Mouse (Mus musculus) brown adipose tissue, adult 24 weeks (tissue): Measurements from ENCODE around the gene Il12rb2. TPM values are rescaled to one million over a fixed set of nuclear protein-coding genes. Genes with fewer than 3 reads are reported as not detected.
A peak's percentile ranks its signal among the peaks of the same experiment; 100 is the strongest.

ENCODE experiments used
- H3K27ac ChIP-seq: fragments of 200-500 bp; replicated peaks from 2 replicates; pipeline ENCODE4 v1.5.1; 2012; ENCODE audit warnings: low read depth, mild to moderate bottlenecking, low read length
- H3K4me1 ChIP-seq: fragments of 200-500 bp; 2 replicates; pipeline ENCODE4 v1.6.1; 2012; ENCODE audit warnings: low read length, mixed read lengths; ENCODE audit not compliant: control insufficient read depth, insufficient read depth, insufficient read length
- H3K4me3 ChIP-seq: fragments of 200-500 bp; 2 replicates; pipeline ENCODE4 v1.5.1; 2012; ENCODE audit warnings: low read depth, mild to moderate bottlenecking, low read length, moderate library complexity; ENCODE audit not compliant: insufficient read depth
- polyA plus RNA-seq: library from polyadenylated mRNA; stranded (reverse); fragments of >200 nt; gene quantifications from 2 replicates; pipeline ENCODE4 v1.2.4, GENCODE M21; 2012; ENCODE audit not compliant: missing spikeins, insufficient read depth, insufficient read length

The Il12rb2 gene
- polyA plus RNA-seq, 1 experiment, result not detected

DNA sequence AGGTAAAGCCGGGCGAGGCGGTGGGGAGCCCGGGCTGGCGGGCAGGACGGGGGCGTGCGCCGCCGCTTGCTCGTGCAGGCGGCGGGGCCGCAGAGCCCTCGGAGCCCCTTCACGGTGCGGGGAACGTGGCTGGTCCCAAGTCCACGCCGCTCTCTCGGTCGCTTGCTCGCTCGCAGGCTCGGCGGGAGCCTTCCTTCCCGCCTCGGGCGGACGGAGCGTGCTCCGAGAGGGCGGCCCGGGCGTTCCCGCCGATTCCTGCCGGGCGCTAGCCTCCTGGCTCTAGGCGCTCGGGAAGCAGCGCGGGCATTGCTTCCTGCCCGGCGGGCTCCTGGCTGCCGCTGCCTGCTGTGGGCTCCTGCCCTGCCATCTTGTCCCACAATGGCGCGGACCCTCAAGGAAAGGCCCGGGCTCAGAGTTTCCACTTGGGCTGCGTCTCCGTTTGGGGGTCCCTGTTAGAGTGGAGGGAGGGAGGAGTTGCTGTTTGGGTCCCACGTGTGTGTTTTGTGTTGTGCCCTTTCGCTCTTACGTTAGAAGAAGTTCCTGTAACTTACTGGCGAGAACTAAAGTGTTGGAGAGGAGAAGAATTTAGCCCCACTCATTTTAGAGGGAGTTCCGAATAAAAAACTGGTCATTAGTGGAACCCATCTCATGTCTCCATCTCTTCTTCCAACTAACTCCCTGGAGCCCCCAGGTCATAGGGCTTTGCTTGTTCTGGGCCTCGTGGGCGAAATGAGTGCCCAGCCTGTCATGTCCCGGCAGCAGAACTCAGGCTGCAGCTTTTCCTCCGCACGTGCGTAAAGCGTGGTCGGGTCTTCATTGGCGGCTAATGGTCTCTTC lies 108.4 kb downstream of the Il12rb2 start:
- H3K4me1 ChIP-seq, result no peaks in the 10 kb centered on the region; the same call in 1 of the 2 replicates
- H3K27ac ChIP-seq, result peak overlapping the region; percentile 73
- H3K4me3 ChIP-seq, result peak overlapping the region; percentile 93

DNA sequence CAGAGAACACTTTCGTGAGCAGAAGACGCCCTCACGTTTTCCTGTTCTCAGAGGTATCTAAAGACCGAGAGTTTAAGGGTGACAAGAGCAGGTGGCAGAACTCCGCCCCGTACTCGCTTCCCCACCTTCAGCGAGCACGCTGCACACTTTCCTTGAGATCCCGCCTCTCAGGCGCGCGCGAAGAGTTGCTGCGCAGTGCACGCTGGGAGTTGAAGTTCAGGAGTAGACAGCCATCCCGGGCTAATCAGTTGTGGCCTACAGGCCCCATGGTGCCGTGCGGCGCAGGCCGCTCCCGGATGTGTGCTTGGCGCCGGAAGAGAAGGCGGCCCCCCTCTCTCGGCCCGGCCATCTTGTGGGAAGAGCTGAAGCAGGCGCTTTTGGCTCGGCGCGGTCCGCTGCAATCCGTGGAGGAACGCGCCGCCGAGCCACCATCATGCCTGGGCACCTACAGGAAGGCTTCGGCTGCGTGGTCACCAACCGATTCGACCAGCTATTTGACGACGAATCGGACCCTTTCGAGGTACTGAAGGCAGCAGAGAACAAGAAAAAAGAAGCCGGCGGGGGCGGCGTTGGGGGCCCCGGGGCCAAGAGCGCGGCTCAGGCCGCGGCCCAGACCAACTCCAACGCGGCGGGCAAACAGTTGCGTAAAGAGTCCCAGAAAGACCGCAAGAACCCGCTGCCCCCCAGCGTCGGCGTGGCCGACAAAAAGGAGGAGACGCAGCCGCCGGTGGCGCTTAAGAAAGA lies 109.2 kb downstream of the Il12rb2 start:
- H3K4me3 ChIP-seq, result peak overlapping the region; percentile 93
- H3K4me1 ChIP-seq, result no peaks in the 10 kb centered on the region; the same call in 1 of the 2 replicates
- peak overlapping the region; percentile 92 for H3K27ac ChIP-seq

DNA sequence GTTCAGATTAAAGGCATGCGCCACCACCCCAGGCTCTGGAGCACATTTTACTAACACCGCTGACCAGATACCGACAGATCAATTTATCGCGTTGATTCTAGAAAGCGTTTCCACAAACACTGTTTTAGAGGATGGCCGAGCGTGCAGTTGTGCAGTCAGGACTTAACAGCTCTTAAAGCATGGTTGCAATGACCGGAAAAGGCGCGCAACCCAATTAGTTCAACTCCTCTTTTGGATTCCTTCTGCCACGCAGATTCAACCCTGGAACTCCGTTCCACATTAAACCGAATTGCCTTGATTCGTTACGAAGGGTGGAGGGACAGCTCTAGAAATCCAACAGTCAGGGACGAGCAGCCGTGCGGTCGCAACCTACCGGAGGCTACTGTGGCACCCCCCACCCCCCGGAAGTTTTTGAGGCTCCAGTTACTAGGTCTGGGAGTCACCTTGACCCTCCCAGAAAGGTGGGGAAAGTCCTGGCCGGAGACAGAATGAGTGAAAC lies 109.8 kb downstream of the Il12rb2 start:
- Histone ChIP-seq H3K4me1 (no peaks in the 10 kb centered on the region; the same call in 1 of the 2 replicates), H3K27ac (peak overlapping the region; percentile 92), H3K4me3 (peak overlapping the region; percentile 73)

DNA sequence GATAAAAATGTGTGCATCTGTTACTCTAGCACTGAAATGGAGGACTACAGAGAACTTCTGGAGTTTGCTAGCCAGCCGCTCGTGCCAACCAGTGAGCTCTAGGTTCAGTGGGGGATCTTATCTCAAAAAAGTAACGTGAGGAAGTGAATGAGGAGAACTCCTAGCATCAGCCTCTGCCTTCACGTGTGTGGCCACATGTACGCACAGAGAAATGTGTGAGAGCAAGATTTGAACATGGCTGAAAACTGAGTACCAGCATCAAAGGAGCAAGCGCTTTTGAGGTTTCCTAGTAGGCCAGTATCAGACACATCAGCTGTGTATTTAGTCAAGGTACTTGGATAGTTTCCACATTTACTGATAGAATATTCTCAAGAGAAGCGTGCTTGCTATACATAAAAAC lies 111.1 kb downstream of the Il12rb2 start:
- no peaks in the 10 kb centered on the region; the same call in 1 of the 2 replicates for H3K4me1 ChIP-seq
- no peak overlapping the region for H3K4me3 ChIP-seq
- H3K27ac ChIP-seq, result no peak overlapping the region

DNA sequence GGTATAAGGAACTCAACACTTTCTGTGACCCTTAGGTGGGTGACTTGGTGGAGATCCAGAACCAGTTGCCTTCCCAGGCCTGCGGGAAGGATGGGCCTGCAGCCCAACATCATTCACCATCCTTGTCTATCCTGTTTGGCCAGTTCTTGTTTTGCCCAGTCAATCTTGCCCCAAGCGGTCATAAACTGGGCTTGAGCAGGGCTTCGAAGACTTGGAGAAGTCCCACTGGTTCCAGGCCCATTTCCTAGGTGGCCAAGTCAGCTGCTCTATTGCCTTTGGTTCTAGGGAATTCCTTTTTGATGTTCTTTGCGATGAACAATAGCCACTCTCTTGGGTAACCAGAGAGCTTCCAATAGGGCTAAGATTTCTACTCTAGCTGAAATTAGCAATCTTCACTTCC lies 124.9 kb downstream of the Il12rb2 start:
- Histone ChIP-seq H3K4me3 (no peak overlapping the region), H3K27ac (no peak overlapping the region), H3K4me1 (no peaks in the 10 kb centered on the region)

DNA sequence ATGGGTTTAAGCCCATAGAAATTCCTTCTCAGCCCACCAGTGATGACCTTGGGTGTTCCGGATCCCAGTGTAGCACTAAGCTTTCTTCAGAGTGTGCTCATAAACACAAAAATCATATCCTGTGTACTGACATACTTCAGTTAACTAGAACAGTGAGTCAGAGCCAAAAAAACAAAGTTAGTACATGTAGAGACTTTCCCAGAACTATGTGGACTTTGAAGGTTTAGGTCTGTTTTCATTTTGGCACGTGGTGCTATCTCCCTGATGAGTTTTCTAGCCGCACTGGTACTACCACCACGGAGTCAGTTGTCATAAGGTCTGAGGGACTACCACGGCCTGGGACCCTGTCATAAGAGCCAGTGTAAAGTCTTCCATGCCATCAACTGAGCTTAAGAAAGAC lies 131.5 kb downstream of the Il12rb2 start:
- Histone ChIP-seq H3K27ac (no peak overlapping the region), H3K4me3 (no peak overlapping the region), H3K4me1 (no peaks in the 10 kb centered on the region)

DNA sequence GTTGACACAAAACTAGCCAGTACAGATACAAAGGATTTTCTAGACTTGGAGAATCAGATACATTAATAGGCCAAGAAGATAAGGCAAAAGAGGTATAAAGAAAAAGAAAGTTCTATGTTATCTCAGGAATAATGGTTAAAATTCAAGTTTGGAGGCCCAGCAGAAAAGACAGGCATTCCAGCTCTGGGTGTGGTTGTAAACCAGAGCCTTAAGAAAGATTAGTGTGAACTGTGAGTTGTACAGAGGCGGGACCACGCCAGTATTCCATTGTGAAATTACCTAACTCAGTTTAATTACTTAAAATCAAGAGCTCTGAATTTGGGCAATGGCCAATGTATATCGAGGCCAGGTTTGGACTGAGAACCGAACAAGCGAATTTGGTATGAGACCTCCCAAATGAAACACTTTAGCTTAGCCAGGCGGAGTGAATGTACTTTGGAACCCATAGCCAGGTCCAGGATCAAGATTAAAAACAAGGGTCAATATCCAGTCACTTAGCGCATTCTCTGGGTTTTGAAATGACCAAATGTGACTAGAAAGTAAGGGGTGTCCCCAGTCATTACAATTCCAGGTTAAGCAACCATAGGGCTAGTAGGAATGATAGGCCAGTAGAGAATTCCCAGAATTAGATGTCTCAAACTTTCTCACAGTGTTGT lies 132.1 kb downstream of the Il12rb2 start:
- Histone ChIP-seq H3K4me3 (no peak overlapping the region), H3K4me1 (no peaks in the 10 kb centered on the region), H3K27ac (no peak overlapping the region)

Other genes starting within 250 kb of the Il12rb2 start
- gene Serbp1, start 138.0 kb downstream of the Il12rb2 start, polyA plus RNA-seq, result 342 and 418 TPM in 2 replicates
- not detected in 2 replicates for gene Il23r, start 115.7 kb upstream of the Il12rb2 start, polyA plus RNA-seq
- not detected in 2 replicates for gene Tacstd2, start 159.6 kb upstream of the Il12rb2 start, polyA plus RNA-seq